Mouse (Mus musculus): ENCODE measurements around the gene Man1a2.

DNA sequence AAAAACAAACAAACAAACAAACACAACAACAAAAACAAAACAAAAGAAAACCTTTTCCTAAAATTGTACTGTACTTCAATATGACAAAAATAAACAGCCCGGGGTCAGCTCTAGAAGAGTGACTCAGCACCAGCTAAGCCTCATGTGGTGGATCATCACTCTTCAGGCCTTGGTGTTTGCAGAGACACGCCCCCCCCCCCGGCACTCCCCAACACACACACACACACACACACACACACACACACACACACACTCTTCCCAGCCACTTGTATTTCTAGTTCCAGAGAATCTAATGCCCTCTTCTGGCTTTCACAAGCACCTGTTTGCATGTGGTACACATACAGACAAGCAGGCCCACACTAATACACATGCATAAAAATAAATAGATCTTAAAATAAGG, 133.1 kb downstream of the Man1a2 start:
- TF ChIP-seq POLR2A (IDR thresholded peaks at IDR 0.05; ENCODE audit: insufficient read length, low read depth): no peak
- no peak for TF ChIP-seq TCF12 (IDR thresholded peaks at IDR 0.05; ENCODE audit: insufficient read depth, poor library complexity, severe bottlenecking)
- no peak for TF ChIP-seq SRF (IDR thresholded peaks at IDR 0.05; ENCODE audit: control insufficient read depth, insufficient read length, low read depth)
- TF ChIP-seq E2F4 (IDR thresholded peaks at IDR 0.05; ENCODE audit: insufficient read depth): no peak
- TF ChIP-seq POLR2AphosphoS2 (IDR thresholded peaks at IDR 0.05; ENCODE audit: insufficient read length, low read depth): no peak
- TF ChIP-seq USF1 (IDR thresholded peaks at IDR 0.05; ENCODE audit: low read depth): no peak
- no peak for TF ChIP-seq MAX (IDR thresholded peaks at IDR 0.05; ENCODE audit: low read depth)
- TF ChIP-seq CEBPB (IDR thresholded peaks at IDR 0.05; ENCODE audit: insufficient read depth, poor library complexity, severe bottlenecking): no peak
- no peak for TF ChIP-seq MYOG (IDR thresholded peaks at IDR 0.05; ENCODE audit: control insufficient read depth in 1 of 3, insufficient read depth in 1 of 3, insufficient read length in 2 of 3, low read depth in 2 of 3)
- TF ChIP-seq REST (IDR thresholded peaks at IDR 0.05; ENCODE audit: insufficient read depth, insufficient read length): no peak
- TF ChIP-seq TCF3 (IDR thresholded peaks at IDR 0.05; ENCODE audit: insufficient read length, low read depth): no peak
